Mouse (Mus musculus) liver, embryonic 14.5 days (tissue): ENCODE results near the gene Rims1. TPM values are rescaled to one million over a fixed set of nuclear protein-coding genes. Genes with fewer than 3 reads are reported as not detected.

Experiments
- ATAC-seq: fragments of 200-750 bp; cut with Nextera tagmentation; 2 replicates; pipeline ENCODE4 v1.8.0; 2017; ENCODE audit warnings: moderate number of reproducible peaks, mild to moderate bottlenecking, moderate library complexity; ENCODE audit not compliant: insufficient read depth
- DNase-seq, 3 experiments: peaks; one replicate each; pipeline ENCODE4 v3.0.0-alpha.2; 2012 to 2013; ENCODE audit warnings: low read depth in 3 of 3, low spot score in 3 of 3
- H3K27ac ChIP-seq: fragments of 300-500 bp; sonication (generic); 2 replicates; pipeline ENCODE4 v1.5.1; 2014; ENCODE audit warnings: moderate library complexity, mild to moderate bottlenecking, control low read depth, inconsistent platforms
- H3K27me3 ChIP-seq: fragments of 300-500 bp; sonication (generic); 2 replicates; pipeline ENCODE4 v1.6.1; 2014; ENCODE audit warnings: mild to moderate bottlenecking, low read length, moderate library complexity; ENCODE audit not compliant: control insufficient read depth, insufficient read depth
- H3K36me3 ChIP-seq: fragments of 300-500 bp; sonication (generic); replicated peaks from 2 replicates; pipeline ENCODE4 v1.6.1; 2014; ENCODE audit warnings: low read depth; ENCODE audit not compliant: control insufficient read depth, insufficient read depth
- H3K4me1 ChIP-seq, 2 experiments: fragments of 200-500 bp in 1 of 2; fragments of 300-500 bp in 1 of 2; sonication (generic) in 1 of 2; replicated peaks; 2 replicates each; pipeline ENCODE4 v1.6.1; 2012 to 2014; ENCODE audit warnings: antibody characterized with exemption in 1 of 2, inconsistent platforms in 1 of 2, low read length in 1 of 2; ENCODE audit not compliant: control insufficient read depth in 2 of 2, insufficient read depth in 2 of 2
- H3K4me2 ChIP-seq: fragments of 300-500 bp; sonication (generic); 2 replicates; pipeline ENCODE4 v1.6.1; 2014; ENCODE audit warnings: low read depth, mild to moderate bottlenecking, control low read depth, moderate library complexity
- H3K4me3 ChIP-seq, 2 experiments: fragments of 200-500 bp in 1 of 2; fragments of 300-500 bp in 1 of 2; sonication (generic) in 1 of 2; 2 replicates each; pipeline ENCODE4 v1.5.1; 2012 to 2014; ENCODE audit warnings: low read depth in 2 of 2, low read length in 2 of 2, mild to moderate bottlenecking in 2 of 2, control low read depth in 1 of 2, inconsistent platforms in 1 of 2, moderate library complexity in 1 of 2; ENCODE audit not compliant: insufficient read depth in 1 of 2
- H3K9ac ChIP-seq: fragments of 300-500 bp; sonication (generic); replicated peaks from 2 replicates; pipeline ENCODE4 v1.6.1; 2014; ENCODE audit warnings: mild to moderate bottlenecking, control low read depth, moderate library complexity
- H3K9me3 ChIP-seq: fragments of 300-500 bp; sonication (generic); 2 replicates; pipeline ENCODE4 v1.6.1; 2016; ENCODE audit warnings: low read length, mixed read lengths; ENCODE audit not compliant: control insufficient read depth
- CTCF ChIP-seq: IDR thresholded peaks from 2 replicates; pipeline ENCODE4 v1.5.1; 2016; ENCODE audit warnings: antibody characterized with exemption, low read depth, control low read depth
- EP300 ChIP-seq: IDR thresholded peaks from 2 replicates; pipeline ENCODE4 v1.6.1; 2016; ENCODE audit warnings: antibody characterized with exemption, low read depth
- WGBS: fragments of 180-500 bp; shearing (Covaris S2); extraction: QIAGEN DNeasy Blood & Tissue Kit; methylation state at CpG from one replicate; pipeline ENCODE4 v1.1.7; 2014; ENCODE audit not compliant: insufficient replicate concordance; 5-methylcytosine and 5-hydroxymethylcytosine counted together
- polyA plus RNA-seq, 2 experiments: library from polyadenylated mRNA; depleted of rRNA in 1 of 2; stranded (reverse) in 1 of 2; unstranded in 1 of 2; fragments of >200 nt; fragmentation: Nextera tagmentation in 1 of 2; extraction: Ambion mirVana in 1 of 2; gene quantifications; 2 replicates each; pipeline versions ENCODE4 v1.2.1 to v1.2.3; 2012 to 2014

The Rims1 gene
- polyA plus RNA-seq, 2 experiments, result 0.02 TPM; not detected in 1

DNA sequence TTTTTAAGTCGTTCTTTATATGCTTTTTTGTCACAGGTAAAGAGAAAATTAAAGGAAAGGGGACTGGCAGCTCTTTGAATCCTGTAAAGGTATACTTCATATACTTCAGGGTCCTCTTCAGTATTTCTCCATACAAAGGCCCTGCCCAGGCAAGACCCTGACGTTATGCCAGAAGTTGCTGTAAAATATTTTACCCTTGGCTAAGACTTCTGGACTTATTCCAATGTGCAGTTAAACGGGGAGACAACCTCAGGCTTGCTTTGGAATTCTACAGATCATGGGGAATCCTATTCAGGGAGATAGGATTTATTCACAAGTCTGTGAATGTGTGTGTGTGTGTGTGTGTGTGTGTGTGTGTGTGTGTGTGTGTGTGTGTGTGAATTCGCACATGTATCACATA is 270.7 kb downstream of the Rims1 start:
- no peak for TF ChIP-seq CTCF
- TF ChIP-seq EP300, result no peak
- WGBS, result 31% methylated on average over 4 of the region's 4 CpGs
- Histone ChIP-seq H3K4me1 (no peaks in the 10 kb centered on the region), H3K27ac (no peak overlapping the region), H3K4me3 (no peak overlapping the region), H3K36me3 (no peaks in the 10 kb centered on the region), H3K9me3 (no peaks in the 10 kb centered on the region), H3K9ac (no peak overlapping the region), H3K4me2 (no peak overlapping the region), H3K27me3 (peaks cover 23% of the 10 kb centered on the region)
- DNase-seq, result no peak
- ATAC-seq, result no peak

DNA sequence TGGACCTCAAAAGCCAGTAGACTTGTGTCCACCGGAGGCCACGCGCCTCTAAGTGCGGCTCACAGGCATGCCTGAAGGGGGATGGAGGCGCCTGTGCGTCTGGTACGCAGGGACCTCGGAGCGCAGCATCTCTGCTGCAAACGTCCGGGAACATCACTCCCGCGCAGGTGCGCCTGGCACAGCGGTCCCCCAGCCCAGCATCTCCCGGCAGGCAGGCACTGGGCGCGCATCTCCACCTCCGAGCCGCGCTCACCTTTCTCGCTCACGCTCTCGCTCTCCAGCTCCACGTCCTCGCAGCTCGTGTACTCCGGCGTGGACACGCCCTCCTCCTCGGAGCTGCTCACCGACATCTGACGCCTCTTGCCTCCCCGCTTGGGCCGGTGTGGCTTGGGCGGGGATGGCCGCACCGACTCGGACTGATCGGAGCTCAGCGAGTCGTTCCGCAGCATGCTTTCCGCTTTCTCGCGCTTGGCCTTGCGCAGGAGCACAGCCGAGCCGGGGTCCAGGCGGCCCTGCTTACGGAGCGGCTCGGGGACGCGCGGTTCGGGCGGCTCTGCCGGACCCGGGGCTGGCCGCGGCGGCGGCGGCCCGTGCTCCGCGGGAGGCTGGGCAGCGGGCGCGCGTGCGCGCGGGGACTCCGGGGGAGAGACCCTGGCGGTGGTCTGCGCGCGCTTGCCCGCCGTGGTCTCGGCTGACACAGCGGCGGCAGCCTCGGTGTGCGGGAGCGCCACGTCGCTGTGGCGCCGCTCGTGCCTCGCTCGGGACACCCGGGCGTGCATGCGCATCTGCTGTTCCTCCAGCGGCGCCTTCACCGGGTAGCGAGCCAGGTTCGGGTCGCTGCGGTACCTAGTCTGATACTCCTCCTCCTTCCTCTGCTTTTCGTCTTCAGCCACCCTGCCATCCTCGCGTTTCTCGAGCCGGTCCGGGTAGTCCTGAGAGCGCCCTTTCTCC is 272.4 kb downstream of the Rims1 start:
- H3K27ac ChIP-seq, result no peak overlapping the region
- no peaks in the 10 kb centered on the region for H3K9me3 ChIP-seq
- TF ChIP-seq EP300 (no peak), CTCF (no peak)
- no peaks in the 10 kb centered on the region for H3K36me3 ChIP-seq
- peak overlapping the region; percentile 49 for H3K4me2 ChIP-seq
- H3K4me3 ChIP-seq, result peak overlapping the region; percentile 6 to 39
- DNase-seq, result no peak
- under 1% methylated on average over 108 of the region's 112 CpGs for WGBS
- no peak for ATAC-seq
- no peaks in the 10 kb centered on the region for H3K4me1 ChIP-seq
- H3K9ac ChIP-seq, result no peak overlapping the region
- peaks cover 23% of the 10 kb centered on the region for H3K27me3 ChIP-seq

GRCm38 (mm10) chr1:22515103-22515502 is 290.7 kb downstream of the Rims1 start:
- H3K4me1 ChIP-seq, result no peaks in the 10 kb centered on the region
- ATAC-seq, result no peak

GRCm38 (mm10) chr1:22512421-22512820 is 293.4 kb downstream of the Rims1 start:
- no peak for DNase-seq
- Histone ChIP-seq H3K4me2 (no peak overlapping the region), H3K36me3 (no peaks in the 10 kb centered on the region), H3K27ac (no peak overlapping the region), H3K9me3 (no peaks in the 10 kb centered on the region), H3K4me3 (no peak overlapping the region), H3K27me3 (no peaks in the 10 kb centered on the region), H3K9ac (no peak overlapping the region), H3K4me1 (no peaks in the 10 kb centered on the region)
- 69% methylated on average over 16 of the region's 16 CpGs for WGBS
- no peak for TF ChIP-seq CTCF
- TF ChIP-seq EP300, result no peak
- ATAC-seq, result no peak

More at GRCm38 (mm10) chr1:22515103-22515502, 290.7 kb downstream of the Rims1 start:
- DNase-seq, result no peak
- no peak overlapping the region for H3K27ac ChIP-seq
- no peak overlapping the region for H3K4me2 ChIP-seq
- no peak overlapping the region for H3K4me3 ChIP-seq
- H3K36me3 ChIP-seq, result no peaks in the 10 kb centered on the region
- 63% methylated on average over 4 of the region's 4 CpGs for WGBS
- no peak overlapping the region for H3K9ac ChIP-seq
- TF ChIP-seq EP300, result no peak
- TF ChIP-seq CTCF, result no peak
- no peaks in the 10 kb centered on the region for H3K9me3 ChIP-seq
- H3K27me3 ChIP-seq, result no peaks in the 10 kb centered on the region

- no peak for ATAC-seq
- Histone ChIP-seq H3K9ac (no peak overlapping the region), H3K27ac (no peak overlapping the region)
These were observed 294.2 kb downstream of the Rims1 start for GRCm38 (mm10) chr1:22511614-22512013.

More at GRCm38 (mm10) chr1:22511614-22512013, 294.2 kb downstream of the Rims1 start:
- Histone ChIP-seq H3K4me1 (no peaks in the 10 kb centered on the region), H3K4me3 (no peak overlapping the region), H3K36me3 (no peaks in the 10 kb centered on the region), H3K9me3 (no peaks in the 10 kb centered on the region), H3K27me3 (no peaks in the 10 kb centered on the region), H3K4me2 (no peak overlapping the region)
- DNase-seq, result no peak
- WGBS, result 66% methylated on average over 9 of the region's 9 CpGs
- TF ChIP-seq EP300, result no peak
- TF ChIP-seq CTCF, result no peak
